Mouse (Mus musculus) forebrain, embryonic 16.5 days (tissue): ENCODE data around the gene Mansc1. TPM values are rescaled to one million over a fixed set of nuclear protein-coding genes. Genes with fewer than 3 reads are reported as not detected.

Experiments
- ATAC-seq: fragments of 200-750 bp; cut with Nextera tagmentation; 2 replicates; pipeline ENCODE4 v1.8.0; 2017; ENCODE audit warnings: mild to moderate bottlenecking, moderate library complexity
- H3K27ac ChIP-seq: fragments of 300-500 bp; sonication (generic); 2 replicates; pipeline ENCODE4 v1.5.1; 2014; ENCODE audit warnings: low read length, control low read depth
- H3K27me3 ChIP-seq: fragments of 300-500 bp; sonication (generic); replicated peaks from 2 replicates; pipeline ENCODE4 v1.6.1; 2014; ENCODE audit warnings: low read length; ENCODE audit not compliant: control insufficient read depth, insufficient read depth
- H3K36me3 ChIP-seq: fragments of 300-500 bp; sonication (generic); 2 replicates; pipeline ENCODE4 v1.6.1; 2014; ENCODE audit not compliant: control insufficient read depth, insufficient read depth
- H3K4me1 ChIP-seq: fragments of 300-500 bp; sonication (generic); replicated peaks from 2 replicates; pipeline ENCODE4 v1.6.1; 2014; ENCODE audit warnings: low read length; ENCODE audit not compliant: control insufficient read depth, insufficient read depth
- H3K4me2 ChIP-seq: fragments of 300-500 bp; sonication (generic); 2 replicates; pipeline ENCODE4 v1.6.1; 2014; ENCODE audit warnings: mild to moderate bottlenecking, low read length, control low read depth
- H3K4me3 ChIP-seq: fragments of 300-500 bp; sonication (generic); replicated peaks from 2 replicates; pipeline ENCODE4 v1.5.1; 2014; ENCODE audit warnings: mild to moderate bottlenecking, low read length, control low read depth
- H3K9ac ChIP-seq: fragments of 300-500 bp; sonication (generic); replicated peaks from 2 replicates; pipeline ENCODE4 v1.6.1; 2014; ENCODE audit warnings: low read depth, low read length, control low read depth
- H3K9me3 ChIP-seq: fragments of 300-500 bp; sonication (generic); 2 replicates; pipeline ENCODE4 v1.6.1; 2016; ENCODE audit warnings: low read length; ENCODE audit not compliant: control insufficient read depth
- WGBS: fragments of 180-500 bp; shearing (Covaris S2); extraction: QIAGEN DNeasy Blood & Tissue Kit; methylation state at CpG from one replicate; pipeline ENCODE4 v1.1.7; 2014; 5-methylcytosine and 5-hydroxymethylcytosine counted together
- polyA plus RNA-seq: library from polyadenylated mRNA; unstranded; fragments of >200 nt; fragmentation: Nextera tagmentation; extraction: Ambion mirVana; gene quantifications from 2 replicates; pipeline ENCODE4 v1.2.1, GENCODE M21; 2015

Gene Mansc1
- polyA plus RNA-seq, 1 experiment from 2014 or later, result 0.90 TPM

DNA sequence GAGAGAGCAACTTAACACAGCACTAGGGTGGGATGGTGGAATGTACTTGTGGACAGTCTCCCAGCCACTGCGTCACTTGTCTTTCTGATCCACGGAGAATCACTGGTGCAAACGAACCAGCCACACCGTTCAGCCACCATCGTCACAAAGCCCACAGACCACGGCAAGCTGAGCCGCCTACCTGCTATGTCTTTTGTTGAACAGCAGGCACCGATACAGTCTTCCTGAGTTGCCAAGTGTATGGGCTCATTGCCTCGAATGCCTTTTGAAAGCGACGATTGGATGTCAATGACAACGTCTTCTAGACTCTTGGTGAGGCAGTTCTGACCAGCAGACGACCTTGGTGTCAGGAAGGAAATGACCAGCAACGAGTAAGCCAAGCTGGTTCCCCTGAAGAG is 10.7 kb downstream of the Mansc1 start:
- 82% methylated on average over 14 of the region's 14 CpGs for WGBS
- Histone ChIP-seq H3K4me2 (no peak overlapping the region), H3K9me3 (no peaks in the 10 kb centered on the region), H3K27ac (no peak overlapping the region), H3K27me3 (no peaks in the 10 kb centered on the region), H3K9ac (no peak overlapping the region), H3K4me1 (no peaks in the 10 kb centered on the region), H3K4me3 (no peak overlapping the region), H3K36me3 (no peaks in the 10 kb centered on the region)
- ATAC-seq, result no peak

DNA sequence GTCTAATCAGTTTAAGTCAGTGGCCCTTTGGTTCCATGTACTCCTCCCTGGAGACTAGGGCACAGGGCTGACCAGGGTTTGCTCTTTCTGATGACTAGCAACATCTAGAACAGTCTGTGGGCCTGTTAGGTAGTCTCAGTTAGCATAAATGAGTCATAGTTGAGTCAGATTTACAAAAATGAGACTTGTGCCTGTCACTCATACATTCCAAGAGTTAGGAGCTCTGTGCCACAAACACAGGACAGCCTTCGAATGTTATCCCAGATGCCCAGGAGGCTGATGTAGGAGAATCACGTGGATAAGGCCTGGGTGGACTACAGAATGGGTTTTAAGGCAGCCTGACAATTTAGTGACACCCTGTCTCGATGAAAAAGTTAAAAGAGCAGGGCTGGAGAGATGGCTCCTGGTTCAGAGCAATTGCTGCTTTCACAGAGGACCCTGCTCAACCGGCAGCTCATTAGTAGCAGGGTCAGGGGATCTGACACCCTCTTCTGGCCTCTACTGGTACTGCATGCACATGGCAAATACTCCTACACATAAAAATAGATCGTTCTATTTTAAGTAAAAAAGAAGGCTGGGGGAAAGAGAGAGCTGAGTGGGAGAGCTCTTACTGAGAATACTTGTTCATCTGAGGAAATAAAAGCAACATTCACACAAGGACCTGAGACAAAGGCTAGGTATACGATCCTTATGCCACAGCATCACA is 11.3 kb downstream of the Mansc1 start:
- H3K4me3 ChIP-seq, result no peak overlapping the region
- H3K27ac ChIP-seq, result no peak overlapping the region
- H3K9me3 ChIP-seq, result no peaks in the 10 kb centered on the region
- ATAC-seq, result no peak
- H3K4me1 ChIP-seq, result no peaks in the 10 kb centered on the region
- no peak overlapping the region for H3K4me2 ChIP-seq
- WGBS, result 69% methylated on average over 6 of the region's 6 CpGs
- H3K36me3 ChIP-seq, result no peaks in the 10 kb centered on the region
- no peaks in the 10 kb centered on the region for H3K27me3 ChIP-seq
- H3K9ac ChIP-seq, result no peak overlapping the region

- Histone ChIP-seq H3K9ac (no peak overlapping the region), H3K27ac (no peak overlapping the region), H3K4me2 (no peak overlapping the region), H3K4me1 (no peaks in the 10 kb centered on the region), H3K4me3 (no peak overlapping the region), H3K27me3 (no peaks in the 10 kb centered on the region), H3K36me3 (no peaks in the 10 kb centered on the region), H3K9me3 (no peaks in the 10 kb centered on the region)
- ATAC-seq, result no peak
- WGBS, result 72% methylated on average over 3 of the region's 3 CpGs
Observed at GRCm38 (mm10) chr6:134620129-134620528, 12.2 kb downstream of the Mansc1 start.

- Histone ChIP-seq H3K4me1 (no peaks in the 10 kb centered on the region), H3K4me2 (no peak overlapping the region), H3K27me3 (no peaks in the 10 kb centered on the region), H3K9me3 (no peaks in the 10 kb centered on the region), H3K9ac (no peak overlapping the region), H3K36me3 (no peaks in the 10 kb centered on the region), H3K4me3 (no peak overlapping the region), H3K27ac (no peak overlapping the region)
- WGBS, result 46% methylated on average over 3 of the region's 3 CpGs
- ATAC-seq, result no peak
Observed at GRCm38 (mm10) chr6:134617589-134617988, 14.7 kb downstream of the Mansc1 start.

GRCm38 (mm10) chr6:134614723-134615648 is 17.3 kb downstream of the Mansc1 start:
- Histone ChIP-seq H3K27ac (no peak overlapping the region), H3K36me3 (no peaks in the 10 kb centered on the region), H3K4me3 (no peak overlapping the region), H3K27me3 (no peaks in the 10 kb centered on the region), H3K9ac (no peak overlapping the region), H3K4me1 (no peaks in the 10 kb centered on the region), H3K4me2 (no peak overlapping the region; the same call in 1 of the 2 replicates), H3K9me3 (no peaks in the 10 kb centered on the region)
- 21% methylated on average over 16 of the region's 16 CpGs for WGBS
- ATAC-seq, result peak; percentile 77

DNA sequence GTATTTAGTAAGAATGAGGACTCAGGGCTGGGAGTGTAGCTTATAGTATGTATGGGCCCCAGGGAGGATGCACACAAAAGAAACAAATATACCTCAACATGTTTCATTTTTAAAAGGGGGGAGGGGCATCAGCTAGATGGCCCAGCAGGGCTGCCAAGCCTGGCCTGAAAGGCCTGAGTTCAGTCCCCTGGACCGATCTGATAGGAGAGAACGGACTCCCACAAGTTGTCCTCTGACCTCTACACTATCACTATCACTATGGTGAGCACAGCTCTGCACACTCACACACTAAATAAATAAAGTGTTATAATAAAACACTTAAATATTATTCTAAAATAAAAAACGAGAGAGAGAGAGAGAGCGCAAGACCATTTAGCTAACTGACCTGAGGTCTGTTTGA is 18.0 kb downstream of the Mansc1 start:
- no peaks in the 10 kb centered on the region for H3K9me3 ChIP-seq
- no peaks in the 10 kb centered on the region for H3K36me3 ChIP-seq
- H3K27ac ChIP-seq, result no peak overlapping the region
- H3K27me3 ChIP-seq, result no peaks in the 10 kb centered on the region
- no peak overlapping the region for H3K4me3 ChIP-seq
- H3K4me1 ChIP-seq, result no peaks in the 10 kb centered on the region
- no peak overlapping the region for H3K9ac ChIP-seq
- ATAC-seq, result no peak
- no peak overlapping the region for H3K4me2 ChIP-seq
- WGBS, result 89% methylated on average over 4 of the region's 4 CpGs

DNA sequence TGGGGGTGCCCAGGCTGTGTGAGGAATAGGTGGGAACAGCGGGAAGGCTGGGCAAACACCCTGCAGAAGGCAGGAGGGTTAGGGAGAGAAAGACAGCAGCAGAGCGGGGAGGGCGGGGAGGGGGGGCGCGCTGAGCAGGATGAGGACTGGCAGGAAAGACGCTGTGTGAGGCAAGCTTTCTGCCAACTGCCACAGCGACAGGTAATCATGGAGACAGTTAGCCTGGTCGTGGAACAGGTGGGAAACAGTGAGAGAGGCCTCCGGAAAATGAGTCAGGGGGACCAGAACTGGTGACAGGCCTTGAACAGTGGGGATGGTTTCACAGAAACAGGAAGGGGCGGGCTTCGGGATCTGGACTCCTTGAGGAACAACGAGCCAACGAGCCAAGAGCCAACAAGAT is 20.4 kb downstream of the Mansc1 start:
- no peak for ATAC-seq
- no peak overlapping the region for H3K4me3 ChIP-seq
- no peak overlapping the region for H3K9ac ChIP-seq
- no peaks in the 10 kb centered on the region for H3K27me3 ChIP-seq
- WGBS, result 73% methylated on average over 13 of the region's 13 CpGs
- H3K27ac ChIP-seq, result no peak overlapping the region
- H3K4me1 ChIP-seq, result no peaks in the 10 kb centered on the region
- no peaks in the 10 kb centered on the region for H3K36me3 ChIP-seq
- no peak overlapping the region for H3K4me2 ChIP-seq
- no peaks in the 10 kb centered on the region for H3K9me3 ChIP-seq

GRCm38 (mm10) chr6:134610380-134610779 is 21.9 kb downstream of the Mansc1 start:
- Histone ChIP-seq H3K4me1 (no peaks in the 10 kb centered on the region), H3K36me3 (no peaks in the 10 kb centered on the region), H3K9me3 (no peaks in the 10 kb centered on the region), H3K27ac (no peak overlapping the region), H3K9ac (no peak overlapping the region), H3K27me3 (no peaks in the 10 kb centered on the region), H3K4me2 (no peak overlapping the region), H3K4me3 (no peak overlapping the region)
- ATAC-seq, result no peak
- 93% methylated on average over 9 of the region's 9 CpGs for WGBS

- WGBS, result 49% methylated on average over 9 of the region's 9 CpGs
- no peak overlapping the region for H3K4me2 ChIP-seq
- no peaks in the 10 kb centered on the region for H3K9me3 ChIP-seq
- no peaks in the 10 kb centered on the region for H3K4me1 ChIP-seq
- peak; percentile 36; the same call in 1 of the 2 replicates for ATAC-seq
- H3K27me3 ChIP-seq, result no peaks in the 10 kb centered on the region
- H3K27ac ChIP-seq, result no peak overlapping the region
- no peak overlapping the region for H3K4me3 ChIP-seq
- H3K9ac ChIP-seq, result no peak overlapping the region
- no peaks in the 10 kb centered on the region for H3K36me3 ChIP-seq
Observed at GRCm38 (mm10) chr6:134606949-134607746, 25.1 kb downstream of the Mansc1 start.
